Mouse (Mus musculus) intestine, embryonic 14.5 days (tissue): ENCODE results near the gene Bnc2. TPM values are rescaled to one million over a fixed set of nuclear protein-coding genes. Genes with fewer than 3 reads are reported as not detected.

Source experiments
- ATAC-seq: fragments of 200-750 bp; cut with Nextera tagmentation; replicated peaks from 2 replicates; pipeline ENCODE4 v1.8.0; 2017; ENCODE audit warnings: low read depth, moderate number of reproducible peaks, moderate TSS enrichment, moderate library complexity; ENCODE audit not compliant: low FRiP score, low TSS enrichment
- DNase-seq: peaks from one replicate; pipeline ENCODE4 v3.0.0-alpha.2; 2018; ENCODE audit warnings: low spot score
- H3K27ac ChIP-seq: fragments of 300-500 bp; sonication (generic); 2 replicates; pipeline ENCODE4 v1.5.1; 2014; ENCODE audit warnings: low read depth, mild to moderate bottlenecking, control low read depth
- H3K27me3 ChIP-seq: fragments of 300-500 bp; sonication (generic); replicated peaks from 2 replicates; pipeline ENCODE4 v1.6.1; 2014; ENCODE audit warnings: low read length, control low read depth; ENCODE audit not compliant: control insufficient read depth, insufficient read depth
- H3K36me3 ChIP-seq: fragments of 300-500 bp; sonication (generic); 2 replicates; pipeline ENCODE4 v1.6.1; 2014; ENCODE audit warnings: low read length, control low read depth; ENCODE audit not compliant: control insufficient read depth, insufficient read depth
- H3K4me1 ChIP-seq: fragments of 300-500 bp; sonication (generic); replicated peaks from 2 replicates; pipeline ENCODE4 v1.6.1; 2014; ENCODE audit warnings: low read length, control low read depth, mixed read lengths; ENCODE audit not compliant: control insufficient read depth, insufficient read depth
- H3K4me2 ChIP-seq: fragments of 300-500 bp; sonication (generic); 2 replicates; pipeline ENCODE4 v1.6.1; 2014; ENCODE audit warnings: low read length
- H3K4me3 ChIP-seq: fragments of 300-500 bp; sonication (generic); 2 replicates; pipeline ENCODE4 v1.5.1; 2014; ENCODE audit warnings: low read depth, low read length, control low read depth, mixed read lengths
- H3K9ac ChIP-seq: fragments of 300-500 bp; sonication (generic); 2 replicates; pipeline ENCODE4 v1.6.1; 2014; ENCODE audit warnings: mild to moderate bottlenecking, low read length
- H3K9me3 ChIP-seq: fragments of 300-500 bp; sonication (generic); 2 replicates; pipeline ENCODE4 v1.6.1; 2016; ENCODE audit warnings: low read length, control low read depth; ENCODE audit not compliant: control insufficient read depth
- WGBS: fragments of 180-500 bp; shearing (Covaris S2); extraction: QIAGEN DNeasy Blood & Tissue Kit; methylation state at CpG from one replicate; pipeline ENCODE4 v1.1.7; 2014; 5-methylcytosine and 5-hydroxymethylcytosine counted together
- polyA plus RNA-seq: library from polyadenylated mRNA; unstranded; fragments of >200 nt; fragmentation: Nextera tagmentation; extraction: Ambion mirVana; gene quantifications from 2 replicates; pipeline ENCODE4 v1.2.1, GENCODE M21; 2014

The Bnc2 gene
- polyA plus RNA-seq, 1 experiment from 2014 or later, result 24.3 TPM

DNA sequence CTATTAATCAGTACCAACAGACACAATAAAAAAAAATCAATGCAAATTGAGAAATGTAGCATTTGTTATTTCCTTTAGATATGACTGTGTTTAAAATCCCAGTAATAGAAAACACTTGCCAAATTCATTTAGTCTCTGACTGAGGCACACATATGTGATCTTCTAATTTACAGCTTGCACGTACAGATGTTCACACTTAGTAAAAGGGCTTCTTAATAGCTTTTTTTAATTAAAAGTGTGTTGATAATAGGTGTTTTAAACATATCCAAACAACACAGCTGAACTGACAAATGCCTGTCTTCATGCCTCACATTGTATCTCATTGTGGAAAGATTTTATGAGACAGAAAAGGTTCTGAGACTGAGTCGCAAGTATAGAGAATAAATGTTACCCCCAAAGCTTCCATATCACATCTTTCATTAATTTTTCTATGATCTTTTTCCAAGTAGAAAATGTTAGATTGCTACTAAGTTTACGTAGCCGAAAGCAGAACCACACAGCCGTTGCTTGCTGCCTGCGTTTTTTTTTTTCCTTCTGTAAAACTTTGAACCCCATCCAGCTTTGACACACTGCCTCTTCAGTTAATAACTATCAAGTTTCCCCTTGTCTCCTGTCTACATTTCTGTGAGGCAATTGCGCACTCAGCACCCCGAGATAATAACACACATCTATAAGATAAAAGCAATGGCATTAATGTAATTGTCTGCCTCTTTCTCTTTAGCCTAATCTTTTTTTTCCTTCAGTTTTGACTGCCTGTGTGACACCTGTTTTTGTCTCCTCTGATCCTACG is 271.5 kb downstream of the Bnc2 start:
- 39% methylated on average over 9 of the region's 9 CpGs for WGBS
- H3K4me1 ChIP-seq, result peaks cover 31% of the 10 kb centered on the region
- no peaks in the 10 kb centered on the region for H3K27me3 ChIP-seq
- no peak overlapping the region for H3K4me3 ChIP-seq
- ATAC-seq (no peak), DNase-seq (no peak)
- no peak overlapping the region for H3K9ac ChIP-seq
- H3K4me2 ChIP-seq, result no peak overlapping the region
- no peak overlapping the region; the same call in 1 of the 2 replicates for H3K27ac ChIP-seq
- no peaks in the 10 kb centered on the region for H3K36me3 ChIP-seq
- H3K9me3 ChIP-seq, result no peaks in the 10 kb centered on the region

- 94% methylated on average over 5 of the region's 5 CpGs for WGBS
- no peaks in the 10 kb centered on the region for H3K4me1 ChIP-seq
Measured at GRCm38 (mm10) chr4:84388991-84389390, 286.1 kb downstream of the Bnc2 start.

GRCm38 (mm10) chr4:84385156-84385555 is 289.9 kb downstream of the Bnc2 start:
- H3K27ac ChIP-seq, result no peak overlapping the region
- H3K4me2 ChIP-seq, result no peak overlapping the region
- no peak for DNase-seq
- no peaks in the 10 kb centered on the region for H3K9me3 ChIP-seq
- H3K36me3 ChIP-seq, result no peaks in the 10 kb centered on the region
- 84% methylated on average over 1 of the region's 1 CpGs for WGBS
- no peak overlapping the region for H3K9ac ChIP-seq
- H3K4me3 ChIP-seq, result no peak overlapping the region
- no peaks in the 10 kb centered on the region for H3K27me3 ChIP-seq
- H3K4me1 ChIP-seq, result peaks cover 4% of the 10 kb centered on the region
- ATAC-seq, result no peak

More at GRCm38 (mm10) chr4:84388991-84389390, 286.1 kb downstream of the Bnc2 start:
- ATAC-seq, result no peak
- Histone ChIP-seq H3K4me3 (no peak overlapping the region), H3K4me2 (no peak overlapping the region), H3K9ac (no peak overlapping the region), H3K27ac (no peak overlapping the region), H3K9me3 (no peaks in the 10 kb centered on the region), H3K36me3 (no peaks in the 10 kb centered on the region), H3K27me3 (no peaks in the 10 kb centered on the region)
- no peak for DNase-seq

- DNase-seq, result no peak
- 74% methylated on average over 6 of the region's 6 CpGs for WGBS
- no peak for ATAC-seq
Measured at GRCm38 (mm10) chr4:84379289-84379688, 295.8 kb downstream of the Bnc2 start.

DNA sequence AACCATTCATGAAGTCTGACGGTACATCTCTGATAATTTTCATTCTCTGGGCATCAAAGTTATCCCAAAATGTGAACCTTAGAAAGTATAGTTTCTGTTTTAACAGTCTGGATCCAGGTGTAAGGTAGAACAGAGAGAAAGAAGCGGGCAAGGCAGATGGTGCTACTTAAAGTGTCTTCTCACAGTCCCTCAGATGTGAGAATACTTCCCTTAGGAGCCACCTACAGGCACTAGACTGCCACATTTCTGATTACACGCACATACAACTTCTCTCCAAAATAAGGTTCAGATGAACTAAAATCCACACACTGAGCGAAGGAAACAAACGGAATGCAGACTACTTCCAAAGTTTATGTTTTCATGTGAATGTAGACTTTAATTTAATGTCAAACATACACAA is 297.6 kb downstream of the Bnc2 start:
- Histone ChIP-seq H3K9ac (no peak overlapping the region), H3K4me2 (no peak overlapping the region), H3K4me3 (no peak overlapping the region), H3K4me1 (peaks cover 4% of the 10 kb centered on the region), H3K36me3 (no peaks in the 10 kb centered on the region), H3K9me3 (no peaks in the 10 kb centered on the region), H3K27ac (no peak overlapping the region), H3K27me3 (no peaks in the 10 kb centered on the region)
- 84% methylated on average over 5 of the region's 5 CpGs for WGBS
- DNase-seq (no peak), ATAC-seq (no peak)

More at GRCm38 (mm10) chr4:84379289-84379688, 295.8 kb downstream of the Bnc2 start:
- no peak overlapping the region for H3K4me3 ChIP-seq
- no peaks in the 10 kb centered on the region for H3K9me3 ChIP-seq
- no peak overlapping the region for H3K4me2 ChIP-seq
- H3K36me3 ChIP-seq, result no peaks in the 10 kb centered on the region
- no peak overlapping the region for H3K27ac ChIP-seq
- H3K4me1 ChIP-seq, result peaks cover 4% of the 10 kb centered on the region
- no peaks in the 10 kb centered on the region for H3K27me3 ChIP-seq
- H3K9ac ChIP-seq, result no peak overlapping the region

DNA sequence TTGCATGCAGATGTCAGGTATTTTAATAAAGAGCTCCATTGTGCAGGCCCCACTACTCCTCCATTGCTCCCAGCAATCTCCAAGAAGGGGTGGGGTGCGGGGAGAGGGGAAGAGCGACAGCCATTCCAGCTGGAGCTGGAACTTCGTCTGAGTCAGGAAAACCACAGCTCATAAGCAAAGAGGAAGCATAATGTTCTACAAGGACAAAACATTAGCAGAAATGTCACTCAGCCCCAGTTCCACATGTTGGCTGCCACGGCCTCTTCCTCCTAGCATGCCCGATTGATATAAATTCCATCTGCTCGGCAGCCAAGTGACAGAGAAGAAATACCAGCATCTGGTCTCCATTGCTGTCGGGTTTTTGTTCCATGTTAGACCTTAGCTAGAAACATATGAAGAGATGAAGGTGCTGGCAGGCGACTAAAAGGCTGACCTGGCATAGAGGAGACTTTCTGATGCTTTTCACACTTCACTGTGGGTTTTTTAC is 312.7 kb downstream of the Bnc2 start:
- DNase-seq, result no peak
- Histone ChIP-seq H3K4me3 (no peak overlapping the region), H3K9me3 (no peaks in the 10 kb centered on the region), H3K9ac (no peak overlapping the region), H3K4me1 (peaks cover 8% of the 10 kb centered on the region; the same call in 1 of the 2 replicates), H3K36me3 (no peaks in the 10 kb centered on the region), H3K27me3 (no peaks in the 10 kb centered on the region), H3K4me2 (no peak overlapping the region), H3K27ac (no peak overlapping the region; the same call in 1 of the 2 replicates)
- 47% methylated on average over 8 of the region's 8 CpGs for WGBS
- no peak for ATAC-seq

DNA sequence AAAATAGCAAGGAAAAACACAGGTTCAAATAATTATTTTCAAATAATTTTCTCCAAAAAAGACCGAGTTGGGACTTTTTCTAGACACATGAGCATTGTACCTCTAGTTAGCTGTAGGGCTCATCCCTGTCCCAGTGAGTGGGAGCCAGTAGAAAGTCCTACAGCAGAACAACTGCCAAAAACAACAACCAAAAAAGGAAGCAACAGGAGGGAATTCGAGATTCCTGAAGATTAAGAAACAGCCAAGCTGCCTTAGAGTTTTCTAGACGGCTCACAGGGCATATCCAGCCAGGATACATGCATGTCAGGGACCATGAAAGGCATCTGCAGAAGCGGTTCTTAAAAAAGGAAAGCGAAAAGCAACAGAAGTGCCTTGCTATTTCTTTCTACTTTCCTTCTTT is 313.9 kb downstream of the Bnc2 start:
- H3K4me2 ChIP-seq, result no peak overlapping the region
- 72% methylated on average over 5 of the region's 5 CpGs for whole genome bisulfite sequencing
- H3K27me3 ChIP-seq, result no peaks in the 10 kb centered on the region
- ATAC-seq (no peak), DNase-seq (no peak)
- no peak overlapping the region for H3K4me3 ChIP-seq
- no peak overlapping the region for H3K9ac ChIP-seq
- peaks cover 16% of the 10 kb centered on the region for H3K4me1 ChIP-seq
- H3K36me3 ChIP-seq, result no peaks in the 10 kb centered on the region
- H3K9me3 ChIP-seq, result no peaks in the 10 kb centered on the region
- H3K27ac ChIP-seq, result no peak overlapping the region

DNA sequence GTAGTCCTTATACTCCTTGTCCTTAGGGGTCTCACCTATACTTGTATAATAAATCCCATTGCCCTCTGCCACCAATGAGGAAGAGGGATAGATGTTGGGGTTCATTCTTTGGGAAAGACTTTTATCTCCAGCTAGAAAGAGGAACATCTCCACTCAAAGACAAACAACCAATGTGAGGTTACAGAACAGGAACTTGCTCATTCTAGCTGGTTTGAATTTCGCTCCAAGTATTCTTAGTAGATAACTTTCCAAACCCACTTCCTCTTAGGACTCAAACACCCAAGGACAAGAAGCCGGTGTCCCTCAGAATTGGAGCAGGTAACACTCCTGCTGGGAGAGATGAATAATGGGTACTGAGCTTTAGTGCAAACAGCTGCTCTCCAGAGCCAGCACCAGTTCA is 315.1 kb downstream of the Bnc2 start:
- peaks cover 17% of the 10 kb centered on the region for H3K4me1 ChIP-seq
- H3K4me3 ChIP-seq, result no peak overlapping the region
- H3K4me2 ChIP-seq, result no peak overlapping the region
- no peaks in the 10 kb centered on the region for H3K36me3 ChIP-seq
- DNase-seq (no peak), ATAC-seq (no peak)
- 91% methylated on average over 2 of the region's 2 CpGs for WGBS
- no peak overlapping the region for H3K9ac ChIP-seq
- H3K27me3 ChIP-seq, result no peaks in the 10 kb centered on the region
- H3K9me3 ChIP-seq, result no peaks in the 10 kb centered on the region
- no peak overlapping the region for H3K27ac ChIP-seq

DNA sequence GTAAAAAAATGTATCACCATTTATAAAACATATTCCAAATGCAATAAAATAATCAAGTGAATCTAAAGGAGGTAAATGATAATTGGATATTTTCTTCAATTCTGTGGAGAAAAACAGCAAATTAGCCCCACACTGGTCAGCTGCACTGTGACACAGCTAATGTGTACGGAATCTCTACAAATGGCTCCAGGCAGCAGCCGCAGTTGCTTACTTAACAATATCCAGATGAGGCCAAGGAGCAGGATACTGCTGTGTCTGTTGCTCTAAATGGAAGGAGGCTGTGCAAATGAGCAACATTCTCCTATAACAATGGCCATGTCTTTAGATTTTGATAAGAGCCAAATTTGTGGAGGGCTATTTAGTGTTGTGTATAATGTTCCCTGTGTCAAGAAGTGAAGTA is 316.9 kb downstream of the Bnc2 start:
- 14% methylated on average over 2 of the region's 2 CpGs for WGBS
- ATAC-seq (no peak), DNase-seq (no peak)

More for the DNA sequence above, 316.9 kb downstream of the Bnc2 start:
- Histone ChIP-seq H3K4me2 (no peak overlapping the region), H3K36me3 (no peaks in the 10 kb centered on the region), H3K27me3 (no peaks in the 10 kb centered on the region), H3K4me1 (peaks cover 17% of the 10 kb centered on the region), H3K27ac (no peak overlapping the region), H3K4me3 (no peak overlapping the region), H3K9me3 (no peaks in the 10 kb centered on the region), H3K9ac (no peak overlapping the region)
